Mouse (Mus musculus) bone marrow, adult 2 months (tissue): ENCODE measurements at regions not wholly inside any gene's neighbourhood (a gene's known extent, or its start where the extent isn't known, plus 50 kb on each side); places are given as distances from the start of the nearest gene placed in this dataset.

Source experiments
- CTCF ChIP-seq: fragments of 200-500 bp; IDR thresholded peaks from 2 replicates; pipeline ENCODE4 v1.5.1; 2011; ENCODE audit warnings: low read length, control low read depth; ENCODE audit not compliant: control insufficient read depth, insufficient read depth
- POLR2A ChIP-seq: fragments of 200-500 bp; IDR thresholded peaks from 2 replicates; pipeline ENCODE4 v1.6.1; 2011; ENCODE audit warnings: low read depth, mild to moderate bottlenecking, control low read depth, low read length, borderline replicate concordance; ENCODE audit not compliant: control insufficient read depth

DNA sequence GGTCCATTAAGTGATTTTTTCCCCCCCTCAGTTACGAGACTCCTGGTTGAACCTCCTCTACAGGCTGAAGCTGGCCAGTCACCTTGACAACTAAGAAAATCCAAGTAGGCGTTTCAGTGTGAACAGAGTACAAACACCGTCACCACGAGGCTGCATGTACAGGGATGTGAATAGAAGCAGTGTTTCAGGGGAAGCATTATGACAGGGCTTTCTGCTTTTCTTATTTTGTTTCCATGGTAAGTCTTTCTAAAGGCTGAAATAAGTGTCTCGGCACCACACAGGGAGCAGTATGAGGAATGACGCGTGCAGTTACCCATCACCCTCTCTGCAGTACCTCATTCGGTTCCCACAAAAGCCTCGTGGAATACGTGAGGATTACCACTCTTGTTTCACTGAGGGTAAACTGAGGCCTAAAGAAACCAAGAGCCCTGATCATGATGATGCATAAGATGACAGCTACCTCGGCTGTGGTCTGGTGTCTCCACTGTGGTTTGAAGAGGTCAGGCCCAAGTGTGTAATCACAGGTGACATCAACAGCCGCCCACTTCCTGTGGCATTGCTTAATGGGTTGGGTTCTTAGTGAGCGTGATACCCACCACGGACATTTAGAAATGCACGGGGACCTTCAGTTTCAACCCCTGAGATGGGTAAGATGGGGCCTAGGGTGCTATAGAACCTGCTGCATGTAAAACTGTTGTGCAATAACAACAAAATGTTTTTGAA, 230.5 kb downstream of the Foxo1 start:
- TF ChIP-seq POLR2A (no peak), CTCF (no peak)
